Mouse (Mus musculus): ENCODE measurements around the gene Lgals1.
"Not testable (repeated sequence)": the region's sequence is repeated elsewhere in the genome, so short reads cannot be mapped to it uniquely, and the experiment has no call there.

The Lgals1 gene

GRCm38 (mm10) chr15:78926021-78926919, at the start of gene Lgals1:
Lgals1 (plus strand) TSS chr15:78926725.
- 0 out of 2 replicates have a peak, but pooled peaks have one; percentile 17 for ATAC-seq (ENCODE audit: low TSS enrichment)

DNA sequence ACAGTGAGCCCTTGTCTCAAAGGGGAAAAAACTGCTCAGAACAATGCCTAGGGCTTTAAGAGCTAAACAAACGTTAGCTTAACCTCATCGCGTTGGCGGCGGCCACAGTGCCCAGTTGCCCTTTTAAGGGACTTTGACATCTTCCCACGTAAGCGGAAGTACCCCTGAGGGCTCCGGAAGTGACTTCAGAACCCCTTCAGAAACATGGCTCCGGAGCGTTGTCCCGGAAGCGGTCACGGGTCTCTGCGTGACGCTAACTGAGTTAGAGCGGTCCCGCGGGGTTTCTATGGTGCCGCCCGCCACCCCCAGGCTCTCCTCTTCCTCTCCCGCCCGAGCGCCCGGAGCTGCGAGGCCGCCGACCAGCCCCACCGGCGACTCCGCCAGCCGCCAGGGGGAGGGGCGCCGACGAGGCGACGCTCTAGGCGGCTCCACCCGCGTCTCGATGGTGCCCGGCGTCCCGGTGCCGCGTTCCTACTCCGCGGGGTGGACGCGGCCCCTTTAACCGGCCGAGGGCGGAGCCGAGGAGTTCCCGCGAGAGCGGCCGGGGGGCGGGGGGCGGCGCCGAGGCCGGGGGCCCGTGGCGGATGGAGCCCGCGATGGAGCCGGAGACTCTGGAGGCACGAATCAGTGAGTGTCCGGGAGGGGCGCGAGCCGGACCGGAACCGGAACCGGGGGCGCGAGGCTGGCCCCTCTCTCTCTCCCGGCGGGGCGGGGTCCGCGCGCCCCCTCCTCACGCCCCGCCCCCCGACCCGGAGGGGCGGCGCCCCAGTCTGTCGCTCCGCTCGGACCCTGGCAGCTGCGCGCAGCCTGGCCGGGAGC, 49.3 kb upstream of the Lgals1 start, which contains the start of gene Gga1:
TSS of gene Gga1 (plus strand) at position 200 of the 819 bp plus-strand sequence.
- ATAC-seq (ENCODE audit: low TSS enrichment) = peak; percentile 81

GRCm38 (mm10) chr15:78877810-78878390, 48.6 kb upstream of the Lgals1 start:
- ATAC-seq (ENCODE audit: low TSS enrichment) = no peak

GRCm38 (mm10) chr15:78878792-78879516, 47.6 kb upstream of the Lgals1 start:
- ATAC-seq (ENCODE audit: low TSS enrichment) = not testable (repeated sequence)

- no peak for ATAC-seq (ENCODE audit: low TSS enrichment)
Observed at GRCm38 (mm10) chr15:78880432-78880831, 46.1 kb upstream of the Lgals1 start.

- no peak for ATAC-seq (ENCODE audit: low TSS enrichment)
Observed at GRCm38 (mm10) chr15:78881828-78882227, 44.7 kb upstream of the Lgals1 start.

GRCm38 (mm10) chr15:78889401-78889853, 37.1 kb upstream of the Lgals1 start:
- ATAC-seq (ENCODE audit: low TSS enrichment) = no peak

GRCm38 (mm10) chr15:78892440-78892839, 34.1 kb upstream of the Lgals1 start:
- no peak for ATAC-seq (ENCODE audit: low TSS enrichment)

- no peak for ATAC-seq (ENCODE audit: low TSS enrichment)
Observed at GRCm38 (mm10) chr15:78894726-78895125, 31.8 kb upstream of the Lgals1 start.

- ATAC-seq (ENCODE audit: low TSS enrichment) = no peak
Observed at GRCm38 (mm10) chr15:78895741-78896140, 30.8 kb upstream of the Lgals1 start.

- no peak for ATAC-seq (ENCODE audit: low TSS enrichment)
Observed at GRCm38 (mm10) chr15:78896149-78896548, 30.4 kb upstream of the Lgals1 start.

GRCm38 (mm10) chr15:78897488-78897887, 29.0 kb upstream of the Lgals1 start:
- no peak for ATAC-seq (ENCODE audit: low TSS enrichment)

DNA sequence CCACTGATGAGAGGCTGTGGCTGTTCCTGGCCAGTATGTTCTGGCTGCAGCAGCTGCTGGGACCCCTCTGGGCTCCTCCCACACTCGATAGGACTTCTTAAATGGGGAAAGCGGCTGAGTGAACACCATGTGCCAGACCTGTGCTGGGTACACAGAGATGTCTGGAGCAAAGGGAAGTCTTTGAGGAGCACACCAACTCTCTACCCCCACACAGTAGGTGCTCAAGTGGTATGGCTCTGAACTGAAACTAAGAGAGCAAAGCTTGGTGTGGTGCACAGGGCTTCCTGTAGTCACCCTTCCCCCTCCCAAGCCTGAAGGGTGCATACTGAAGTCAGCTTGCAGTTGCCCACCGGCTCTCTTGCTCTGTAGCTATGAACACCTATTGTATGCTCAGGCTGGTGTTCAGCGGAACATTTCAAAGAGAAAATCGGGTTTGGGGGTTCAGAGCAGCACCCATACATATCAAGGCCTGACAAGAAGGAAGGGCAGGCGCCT, 28.0 kb upstream of the Lgals1 start:
- ATAC-seq (ENCODE audit: low TSS enrichment) = no peak

- ATAC-seq (ENCODE audit: low TSS enrichment) = no peak
Observed at GRCm38 (mm10) chr15:78899409-78899739, 27.2 kb upstream of the Lgals1 start, which contains the start of gene Gm49510. Gm49510 (plus strand) TSS chr15:78899667.

- ATAC-seq (ENCODE audit: low TSS enrichment) = peak; percentile 38; the same call in 1 of the 2 replicates
Observed at GRCm38 (mm10) chr15:78899740-78900584, 26.6 kb upstream of the Lgals1 start, which contains the start of gene Sh3bp1. Sh3bp1 (plus strand) TSS chr15:78899768.

DNA sequence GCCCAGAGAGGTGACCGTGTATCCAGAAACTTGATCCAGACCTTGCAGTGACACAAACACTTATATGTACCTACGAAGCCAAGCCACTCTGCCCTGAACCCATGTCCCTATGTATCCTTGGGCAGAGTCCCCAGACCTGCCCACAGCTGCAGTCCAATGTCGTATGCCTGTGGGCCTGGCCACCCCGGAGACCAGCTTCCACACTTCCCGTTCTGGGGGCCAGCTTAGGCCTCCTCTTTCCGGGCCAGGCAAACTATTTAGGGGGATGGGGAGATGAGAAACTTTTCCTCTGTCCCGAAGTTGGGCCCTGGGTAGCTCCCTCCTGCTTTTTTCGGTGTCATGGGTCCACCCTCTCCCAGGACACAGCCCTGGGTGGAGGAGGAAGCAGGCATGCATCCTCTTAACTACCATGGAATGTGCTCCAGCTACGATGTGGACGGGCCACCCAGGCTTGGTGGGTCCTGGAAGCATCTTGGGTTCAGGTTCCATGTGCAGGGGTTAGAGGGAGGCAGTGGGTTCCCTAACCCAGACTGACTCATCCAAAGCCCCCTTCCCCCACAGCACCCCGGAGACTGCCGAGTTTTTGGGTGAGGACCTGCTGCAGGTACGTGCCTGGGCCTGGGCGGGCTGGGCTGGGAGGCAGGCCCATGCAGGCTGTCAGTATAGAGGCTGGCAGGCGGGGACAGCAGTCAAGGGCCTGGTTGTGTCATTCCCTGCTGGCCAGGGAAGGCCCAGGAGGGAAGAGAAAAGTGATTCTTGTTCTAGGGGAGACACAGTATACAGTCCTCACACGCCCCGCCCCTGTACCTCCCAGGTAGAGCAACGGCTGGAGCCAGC, 25.7 kb upstream of the Lgals1 start:
- no peak for ATAC-seq (ENCODE audit: low TSS enrichment)

DNA sequence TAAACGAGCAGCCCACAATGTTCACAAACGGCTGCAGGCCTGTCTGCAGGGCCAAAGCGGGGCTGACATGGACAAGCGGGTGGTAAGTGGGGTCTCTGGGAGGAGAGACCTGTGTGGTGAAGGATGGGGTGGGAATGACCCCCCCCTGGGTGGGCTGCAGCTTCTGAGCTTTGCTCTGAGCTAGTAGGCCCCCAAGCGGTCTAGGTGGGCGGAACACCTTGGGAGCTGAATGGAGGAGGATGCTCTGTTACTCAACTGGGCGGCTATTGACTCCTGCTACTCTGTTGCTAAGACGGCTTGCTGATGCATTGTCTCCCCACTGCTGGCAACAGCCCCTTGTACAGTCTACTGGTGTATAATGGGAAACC, 25.1 kb upstream of the Lgals1 start:
- no peak for ATAC-seq (ENCODE audit: low TSS enrichment)

- peak; percentile 36; the same call in 1 of the 2 replicates for ATAC-seq (ENCODE audit: low TSS enrichment)
Observed at GRCm38 (mm10) chr15:78903243-78903642, 23.3 kb upstream of the Lgals1 start.

- ATAC-seq (ENCODE audit: low TSS enrichment) = no peak
Observed at GRCm38 (mm10) chr15:78908399-78908798, 18.1 kb upstream of the Lgals1 start.
